Mouse (Mus musculus) neural tube, embryonic 13.5 days (tissue): Measurements from ENCODE around the gene Papln. TPM values are rescaled to one million over a fixed set of nuclear protein-coding genes. Genes with fewer than 3 reads are reported as not detected.
A peak's percentile ranks its signal among the peaks of the same experiment; 100 is the strongest.

ENCODE experiments used
- ATAC-seq: fragments of 200-750 bp; cut with Nextera tagmentation; 2 replicates; pipeline ENCODE4 v1.8.0; 2017; ENCODE audit warnings: low read depth, mild to moderate bottlenecking, moderate TSS enrichment, moderate library complexity
- H3K27ac ChIP-seq: fragments of 300-500 bp; sonication (generic); replicated peaks from 2 replicates; pipeline ENCODE4 v1.5.1; 2015; ENCODE audit warnings: moderate library complexity, mild to moderate bottlenecking, inconsistent platforms
- H3K27me3 ChIP-seq: fragments of 300-500 bp; sonication (generic); 2 replicates; pipeline ENCODE4 v1.6.1; 2015; ENCODE audit warnings: mild to moderate bottlenecking, inconsistent platforms
- H3K36me3 ChIP-seq: fragments of 300-500 bp; sonication (generic); 2 replicates; pipeline ENCODE4 v1.6.1; 2015; ENCODE audit warnings: mild to moderate bottlenecking, inconsistent platforms
- H3K4me1 ChIP-seq: fragments of 300-500 bp; sonication (generic); replicated peaks from 2 replicates; pipeline ENCODE4 v1.6.1; 2015; ENCODE audit warnings: inconsistent platforms
- H3K4me2 ChIP-seq: fragments of 300-500 bp; sonication (generic); 2 replicates; pipeline ENCODE4 v1.6.1; 2015; ENCODE audit warnings: inconsistent platforms, mild to moderate bottlenecking, moderate library complexity
- H3K4me3 ChIP-seq: fragments of 300-500 bp; sonication (generic); 2 replicates; pipeline ENCODE4 v1.5.1; 2015; ENCODE audit warnings: mild to moderate bottlenecking, inconsistent platforms
- H3K9ac ChIP-seq: fragments of 300-500 bp; sonication (generic); 2 replicates; pipeline ENCODE4 v1.6.1; 2015; ENCODE audit warnings: moderate library complexity, mild to moderate bottlenecking, inconsistent platforms
- H3K9me3 ChIP-seq: fragments of 300-500 bp; sonication (generic); 2 replicates; pipeline ENCODE4 v1.6.1; 2016; ENCODE audit warnings: inconsistent platforms
- WGBS: fragments of 180-500 bp; shearing (Covaris S2); methylation state at CpG from one replicate; pipeline ENCODE4 v1.1.7; 2015; 5-methylcytosine and 5-hydroxymethylcytosine counted together
- polyA plus RNA-seq: library from polyadenylated mRNA; unstranded; fragments of >200 nt; fragmentation: Nextera tagmentation; extraction: Ambion mirVana; gene quantifications from 2 replicates; pipeline ENCODE4 v1.2.1, GENCODE M21; 2015

Papln gene
- polyA plus RNA-seq, 1 experiment from 2014 or later: 0.13 TPM

DNA sequence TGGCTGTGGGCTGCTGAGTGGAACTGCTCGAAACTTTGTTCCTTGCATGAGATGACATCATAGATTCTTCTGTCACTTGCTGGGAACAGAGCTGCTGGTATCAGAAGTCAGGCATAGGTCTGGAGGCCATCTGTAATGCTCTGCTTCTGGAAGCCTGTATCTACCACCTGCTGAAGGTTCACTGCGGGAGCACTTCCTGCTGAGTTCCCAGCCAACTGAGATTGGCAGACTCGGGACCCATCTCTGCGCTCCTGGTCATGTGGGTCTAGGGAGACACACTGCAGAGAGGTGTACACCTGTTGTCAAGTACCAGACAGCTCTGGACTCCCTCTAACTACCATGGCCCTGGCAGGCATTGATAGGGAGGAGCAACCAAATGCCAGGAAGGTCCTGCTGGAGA, 20.6 kb upstream of the Papln start:
- no peaks in the 10 kb centered on the region for H3K9me3 ChIP-seq
- H3K36me3 ChIP-seq: peaks cover 12% of the 10 kb centered on the region; the same call in 1 of the 2 replicates
- ATAC-seq: no peak
- no peak overlapping the region for H3K4me3 ChIP-seq
- 90% methylated on average over 4 of the region's 4 CpGs for WGBS
- no peaks in the 10 kb centered on the region for H3K27me3 ChIP-seq
- H3K9ac ChIP-seq: no peak overlapping the region
- no peak overlapping the region for H3K27ac ChIP-seq
- no peak overlapping the region for H3K4me2 ChIP-seq
- peaks cover 11% of the 10 kb centered on the region; the same call in 1 of the 2 replicates for H3K4me1 ChIP-seq

- no peak overlapping the region for H3K4me2 ChIP-seq
- H3K4me1 ChIP-seq: peaks cover 11% of the 10 kb centered on the region; the same call in 1 of the 2 replicates
- no peaks in the 10 kb centered on the region for H3K27me3 ChIP-seq
- no peak overlapping the region for H3K4me3 ChIP-seq
- H3K27ac ChIP-seq: peak overlapping the region; percentile 38; the same call in 1 of the 2 replicates
- H3K36me3 ChIP-seq: peaks cover 10% of the 10 kb centered on the region; the same call in 1 of the 2 replicates
- WGBS: 84% methylated on average over 3 of the region's 3 CpGs
- no peaks in the 10 kb centered on the region for H3K9me3 ChIP-seq
- no peak for ATAC-seq
- no peak overlapping the region for H3K9ac ChIP-seq
Observed at GRCm38 (mm10) chr12:83743712-83744111, 19.7 kb upstream of the Papln start.

GRCm38 (mm10) chr12:83749186-83749585, 14.2 kb upstream of the Papln start:
- H3K27me3 ChIP-seq: no peaks in the 10 kb centered on the region
- no peaks in the 10 kb centered on the region for H3K9me3 ChIP-seq
- no peak overlapping the region for H3K27ac ChIP-seq
- no peak overlapping the region for H3K9ac ChIP-seq
- WGBS: 51% methylated on average over 1 of the region's 1 CpGs
- peaks cover 10% of the 10 kb centered on the region; the same call in 1 of the 2 replicates for H3K4me1 ChIP-seq
- H3K4me3 ChIP-seq: no peak overlapping the region
- H3K4me2 ChIP-seq: no peak overlapping the region
- no peak for ATAC-seq
- H3K36me3 ChIP-seq: no peaks in the 10 kb centered on the region

GRCm38 (mm10) chr12:83752495-83752894, 10.9 kb upstream of the Papln start:
- H3K9ac ChIP-seq: no peak overlapping the region
- H3K9me3 ChIP-seq: no peaks in the 10 kb centered on the region
- WGBS: 45% methylated on average over 2 of the region's 2 CpGs
- no peaks in the 10 kb centered on the region for H3K36me3 ChIP-seq
- no peak overlapping the region for H3K4me3 ChIP-seq
- H3K4me1 ChIP-seq: 0 out of 2 replicates have a peak, but pooled peaks cover 4% of the 10 kb centered on the region
- no peak overlapping the region for H3K27ac ChIP-seq
- H3K27me3 ChIP-seq: no peaks in the 10 kb centered on the region
- ATAC-seq: no peak
- H3K4me2 ChIP-seq: no peak overlapping the region

DNA sequence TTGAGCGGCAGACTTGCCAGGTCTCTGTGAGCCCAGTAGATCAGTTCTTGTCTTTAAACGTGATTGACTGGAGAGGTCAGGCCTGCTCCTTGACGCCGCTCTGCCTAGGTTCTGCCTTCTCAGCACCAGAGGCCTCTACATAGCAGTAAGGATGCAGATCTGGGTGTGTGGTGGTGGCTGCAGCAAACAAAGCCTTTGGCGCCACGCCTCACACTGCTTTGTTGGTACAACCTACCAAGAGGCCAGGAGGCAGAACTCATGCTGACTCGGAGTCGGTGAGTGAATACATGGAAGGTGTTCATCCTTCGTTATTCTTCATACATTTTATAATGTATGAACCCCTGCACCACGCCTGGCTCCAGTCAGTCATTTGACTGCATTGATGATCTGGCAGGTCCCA, 4.7 kb upstream of the Papln start:
- Histone ChIP-seq H3K9me3 (no peaks in the 10 kb centered on the region), H3K36me3 (no peaks in the 10 kb centered on the region), H3K27ac (no peak overlapping the region), H3K4me2 (no peak overlapping the region), H3K27me3 (no peaks in the 10 kb centered on the region), H3K4me3 (no peak overlapping the region), H3K9ac (no peak overlapping the region), H3K4me1 (peaks cover 13% of the 10 kb centered on the region)
- ATAC-seq: no peak
- 70% methylated on average over 10 of the region's 10 CpGs for WGBS

DNA sequence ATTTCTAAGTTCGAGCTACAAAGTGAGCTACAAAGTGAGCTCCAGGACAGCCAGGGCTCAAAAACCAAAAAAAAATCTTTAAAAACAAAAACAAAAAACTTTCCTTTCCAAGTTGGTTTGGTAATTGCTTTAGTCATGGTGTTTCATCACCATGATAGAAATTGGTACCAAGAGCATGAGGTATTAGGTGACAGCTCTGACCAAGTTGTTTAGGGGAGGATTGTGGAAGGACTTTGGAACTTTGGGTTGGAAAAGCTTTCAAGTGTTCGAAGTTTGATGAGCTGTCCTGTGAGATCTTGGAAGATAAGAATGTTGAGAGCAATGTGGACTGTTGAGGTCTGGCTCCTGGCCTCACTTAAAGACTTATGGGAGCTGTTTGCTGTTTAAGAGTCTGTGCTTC, 3.2 kb upstream of the Papln start:
- Histone ChIP-seq H3K27ac (no peak overlapping the region), H3K9me3 (no peaks in the 10 kb centered on the region), H3K27me3 (peaks cover 10% of the 10 kb centered on the region; the same call in 1 of the 2 replicates), H3K9ac (no peak overlapping the region), H3K36me3 (no peaks in the 10 kb centered on the region), H3K4me1 (peaks cover 22% of the 10 kb centered on the region), H3K4me3 (no peak overlapping the region), H3K4me2 (no peak overlapping the region)
- 89% methylated on average over 2 of the region's 2 CpGs for WGBS
- ATAC-seq: no peak

GRCm38 (mm10) chr12:83762706-83763105, 728 bp upstream of the Papln start:
- Histone ChIP-seq H3K36me3 (no peaks in the 10 kb centered on the region), H3K4me3 (no peak overlapping the region), H3K27ac (no peak overlapping the region), H3K9ac (no peak overlapping the region), H3K9me3 (no peaks in the 10 kb centered on the region), H3K4me1 (peaks cover 22% of the 10 kb centered on the region), H3K27me3 (peaks cover 10% of the 10 kb centered on the region; the same call in 1 of the 2 replicates), H3K4me2 (no peak overlapping the region)
- 18% methylated on average over 4 of the region's 4 CpGs for WGBS
- no peak for ATAC-seq

- peak overlapping the region; percentile 29 for H3K4me3 ChIP-seq
- ATAC-seq: peak; percentile 20; the same call in 1 of the 2 replicates
Observed at GRCm38 (mm10) chr12:83764044-83764365, 571 bp downstream of the Papln start.

GRCm38 (mm10) chr12:83764519-83764918, 1.1 kb downstream of the Papln start:
- whole genome bisulfite sequencing: 75% methylated on average over 10 of the region's 10 CpGs
- Histone ChIP-seq H3K9me3 (no peaks in the 10 kb centered on the region), H3K4me2 (peak overlapping the region; percentile 59), H3K36me3 (no peaks in the 10 kb centered on the region), H3K4me3 (no peak overlapping the region), H3K9ac (no peak overlapping the region), H3K4me1 (peaks cover 30% of the 10 kb centered on the region), H3K27me3 (peaks cover 10% of the 10 kb centered on the region; the same call in 1 of the 2 replicates), H3K27ac (no peak overlapping the region)
- ATAC-seq: no peak

More at GRCm38 (mm10) chr12:83764044-83764365, 571 bp downstream of the Papln start:
- peak overlapping the region; percentile 59 for H3K4me2 ChIP-seq
- H3K27me3 ChIP-seq: peaks cover 10% of the 10 kb centered on the region; the same call in 1 of the 2 replicates
- H3K36me3 ChIP-seq: no peaks in the 10 kb centered on the region
- 7% methylated on average over 14 of the region's 14 CpGs for WGBS
- peak overlapping the region; percentile 57 for H3K9ac ChIP-seq
- H3K4me1 ChIP-seq: peaks cover 27% of the 10 kb centered on the region
- no peaks in the 10 kb centered on the region for H3K9me3 ChIP-seq
- no peak overlapping the region for H3K27ac ChIP-seq

DNA sequence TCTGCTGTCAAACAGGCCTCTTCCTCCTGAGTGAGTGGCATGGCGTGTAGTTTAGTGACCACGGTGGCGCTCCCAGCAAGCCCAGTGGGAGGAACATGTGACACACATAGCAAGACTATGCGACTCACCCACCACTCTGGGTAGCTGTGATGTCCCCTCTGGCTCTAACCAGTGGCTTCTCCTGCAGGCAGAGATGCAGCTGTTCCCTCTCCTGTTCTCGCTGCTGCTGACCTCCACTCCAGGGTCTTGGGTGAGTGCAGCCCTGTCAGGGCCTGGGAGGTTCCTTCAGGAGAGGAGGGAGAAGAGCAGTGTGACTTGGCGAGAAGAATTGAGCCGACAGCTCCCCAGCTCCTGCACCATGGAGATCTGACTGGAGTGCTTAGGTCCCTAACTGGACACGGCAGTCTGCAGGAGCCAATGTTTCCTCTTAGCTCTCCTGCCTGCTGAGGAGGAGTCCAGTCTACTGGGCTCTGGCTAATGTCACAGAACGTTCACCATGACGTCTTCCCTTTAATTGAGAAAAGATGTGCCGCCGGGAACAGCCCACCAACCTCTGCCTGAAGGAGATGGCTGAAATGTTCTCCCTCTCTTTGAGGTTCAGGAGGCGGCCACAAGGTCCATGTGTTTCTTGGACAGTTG, 2.6 kb downstream of the Papln start:
- no peak overlapping the region for H3K27ac ChIP-seq
- 84% methylated on average over 13 of the region's 13 CpGs for WGBS
- no peak for ATAC-seq
- H3K4me1 ChIP-seq: peaks cover 43% of the 10 kb centered on the region
- no peak overlapping the region for H3K9ac ChIP-seq
- H3K4me2 ChIP-seq: no peak overlapping the region
- H3K4me3 ChIP-seq: no peak overlapping the region
- peaks cover 10% of the 10 kb centered on the region; the same call in 1 of the 2 replicates for H3K27me3 ChIP-seq
- no peaks in the 10 kb centered on the region for H3K36me3 ChIP-seq
- H3K9me3 ChIP-seq: no peaks in the 10 kb centered on the region

DNA sequence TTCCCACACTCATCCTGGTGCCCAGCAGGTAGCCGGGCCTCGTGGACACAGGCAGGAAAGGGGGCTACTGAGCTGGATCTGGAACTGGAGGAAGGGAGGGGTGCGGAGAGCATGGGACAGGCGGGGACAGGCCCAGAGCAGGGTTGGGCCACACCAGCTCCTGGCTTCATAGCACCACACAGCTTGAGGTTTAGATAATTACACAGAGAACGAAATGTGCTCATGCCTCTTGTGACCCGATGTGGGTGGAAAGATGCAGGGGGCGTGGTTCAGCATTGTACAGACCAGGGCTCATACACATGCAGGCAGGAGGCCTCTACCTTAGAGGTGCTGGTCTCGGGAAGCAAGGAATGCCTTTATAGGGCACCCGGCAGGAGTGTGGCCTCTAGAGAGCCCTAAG, 4.4 kb downstream of the Papln start:
- no peak overlapping the region for H3K4me2 ChIP-seq
- H3K27me3 ChIP-seq: peaks cover 10% of the 10 kb centered on the region; the same call in 1 of the 2 replicates
- no peak overlapping the region for H3K4me3 ChIP-seq
- WGBS: 73% methylated on average over 9 of the region's 9 CpGs
- H3K4me1 ChIP-seq: peaks cover 39% of the 10 kb centered on the region
- ATAC-seq: no peak
- H3K27ac ChIP-seq: no peak overlapping the region
- H3K9ac ChIP-seq: no peak overlapping the region
- no peaks in the 10 kb centered on the region for H3K9me3 ChIP-seq
- H3K36me3 ChIP-seq: no peaks in the 10 kb centered on the region

DNA sequence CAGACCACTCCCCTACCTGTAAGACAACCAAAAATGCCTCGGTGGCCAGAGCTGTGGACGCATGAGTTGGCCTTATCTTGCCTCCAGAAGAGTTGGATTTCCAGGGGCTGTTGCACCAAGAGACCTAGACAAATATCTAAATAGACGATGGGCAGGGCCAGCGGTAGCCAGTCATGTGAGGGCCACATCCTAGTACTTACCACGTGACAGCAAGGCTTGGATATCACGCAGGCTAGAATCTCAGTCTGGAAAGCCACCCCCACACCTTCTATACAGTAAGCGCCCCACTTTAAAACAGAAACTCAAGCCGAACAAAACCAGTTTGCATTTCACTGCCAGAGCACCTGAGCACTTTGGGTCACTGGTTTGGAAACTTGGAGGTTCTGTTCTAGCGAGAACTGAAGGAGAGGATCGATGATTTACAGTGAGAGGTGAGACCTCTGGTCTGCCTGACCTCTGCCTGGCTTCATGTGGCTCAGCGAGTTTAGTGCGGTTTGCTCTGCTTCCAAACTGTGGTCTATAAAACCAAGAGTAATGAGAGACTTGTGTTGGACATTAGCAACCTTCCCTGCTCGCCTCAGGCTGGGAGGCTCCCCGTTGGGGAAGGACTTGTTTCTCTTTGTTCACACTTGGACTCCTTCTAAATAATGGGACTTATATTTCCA, 4.9 kb downstream of the Papln start:
- Histone ChIP-seq H3K27ac (no peak overlapping the region), H3K4me1 (peaks cover 34% of the 10 kb centered on the region), H3K4me3 (no peak overlapping the region), H3K27me3 (peaks cover 10% of the 10 kb centered on the region; the same call in 1 of the 2 replicates), H3K9ac (no peak overlapping the region), H3K36me3 (no peaks in the 10 kb centered on the region), H3K9me3 (no peaks in the 10 kb centered on the region), H3K4me2 (no peak overlapping the region)
- WGBS: 72% methylated on average over 14 of the region's 14 CpGs
- no peak for ATAC-seq
